Mouse (Mus musculus) MEL (cell line): ENCODE data around the gene Ddx43. TPM values are rescaled to one million over a fixed set of nuclear protein-coding genes. Genes with fewer than 3 reads are reported as not detected.

Experiments used
- DNase-seq: peaks from one replicate; pipeline ENCODE4 v3.0.0; 2011; ENCODE audit warnings: low read depth, low spot score
- H3K27ac ChIP-seq: 2 replicates; pipeline ENCODE4 v1.5.1; 2012; ENCODE audit warnings: low read depth, mild to moderate bottlenecking, control low read depth, low read length, moderate library complexity; ENCODE audit not compliant: control insufficient read depth
- H3K27me3 ChIP-seq, 2 experiments: fragments of 150-350 bp in 1 of 2; sonication (generic) in 1 of 2; 2 replicates each; pipeline ENCODE4 v1.6.1; 2012; ENCODE audit warnings: low read length in 2 of 2, mild to moderate bottlenecking in 2 of 2, improper control_type of control experiment in 1 of 2, moderate library complexity in 1 of 2; ENCODE audit not compliant: insufficient read depth in 2 of 2, control insufficient read depth in 1 of 2
- H3K36me3 ChIP-seq, 2 experiments: 2 replicates each; pipeline ENCODE4 v1.6.1; 2012 to 2014; ENCODE audit warnings: low read length in 2 of 2, improper control_type of control experiment in 1 of 2, inconsistent platforms in 1 of 2, mild to moderate bottlenecking in 1 of 2; ENCODE audit not compliant: insufficient read depth in 2 of 2, control insufficient read depth in 1 of 2
- H3K4me1 ChIP-seq, 2 experiments: fragments of 150-350 bp in 1 of 2; sonication (generic) in 1 of 2; 2 replicates each; pipeline ENCODE4 v1.6.1; 2012; ENCODE audit warnings: low read length in 2 of 2, improper control_type of control experiment in 1 of 2, mild to moderate bottlenecking in 1 of 2; ENCODE audit not compliant: insufficient read depth in 2 of 2, control insufficient read depth in 1 of 2
- H3K4me3 ChIP-seq, 2 experiments: fragments of 150-350 bp in 1 of 2; sonication (generic) in 1 of 2; 2 replicates each; pipeline ENCODE4 v1.5.1; 2012; ENCODE audit warnings: low read depth in 2 of 2, low read length in 2 of 2, mild to moderate bottlenecking in 2 of 2, moderate library complexity in 2 of 2, control low read depth in 1 of 2, improper control_type of control experiment in 1 of 2; ENCODE audit not compliant: control insufficient read depth in 1 of 2, insufficient read depth in 1 of 2
- H3K79me2 ChIP-seq: 2 replicates; pipeline ENCODE4 v1.6.1; 2012; ENCODE audit warnings: mild to moderate bottlenecking, low read length, moderate library complexity; ENCODE audit not compliant: control insufficient read depth, poor library complexity, insufficient read depth
- H3K9ac ChIP-seq: 2 replicates; pipeline ENCODE4 v1.6.1; 2012; ENCODE audit warnings: low read depth, mild to moderate bottlenecking, control low read depth, low read length, moderate library complexity; ENCODE audit not compliant: control insufficient read depth, poor library complexity, severe bottlenecking
- H3K9me3 ChIP-seq: fragments of 150-350 bp; sonication (generic); replicated peaks from 2 replicates; pipeline ENCODE4 v1.6.1; 2012; ENCODE audit warnings: mild to moderate bottlenecking, low read length, improper control_type of control experiment, moderate library complexity; ENCODE audit not compliant: insufficient read depth
- BHLHE40 ChIP-seq: IDR thresholded peaks from 2 replicates; pipeline ENCODE4 v1.6.1; 2012; ENCODE audit warnings: low read depth, mild to moderate bottlenecking, inconsistent platforms, low read length, improper control_type of control experiment, borderline replicate concordance
- E2F4 ChIP-seq: IDR thresholded peaks from 2 replicates; pipeline ENCODE4 v1.6.1; 2011; ENCODE audit warnings: low read depth, low read length, improper control_type of control experiment, borderline replicate concordance
- GATA1 ChIP-seq: IDR thresholded peaks from 2 replicates; pipeline ENCODE4 v1.6.1; 2011; ENCODE audit warnings: low read depth, low read length, improper control_type of control experiment
- MAFK ChIP-seq: IDR thresholded peaks from 2 replicates; pipeline ENCODE4 v1.6.1; 2011; ENCODE audit warnings: low read depth, mild to moderate bottlenecking, low read length, improper control_type of control experiment, borderline replicate concordance
- MAZ ChIP-seq: IDR thresholded peaks from 2 replicates; pipeline ENCODE4 v1.6.1; 2012; ENCODE audit warnings: low read depth, mild to moderate bottlenecking, inconsistent platforms, low read length, improper control_type of control experiment
- MEF2A ChIP-seq: IDR thresholded peaks from 2 replicates; pipeline ENCODE4 v1.6.1; 2014; ENCODE audit warnings: low read depth, mild to moderate bottlenecking, inconsistent platforms, low read length, improper control_type of control experiment; ENCODE audit not compliant: poor library complexity, insufficient replicate concordance, severe bottlenecking; ENCODE audit errors: extremely low read depth
- MYB ChIP-seq: IDR thresholded peaks from 2 replicates; pipeline ENCODE4 v1.6.1; 2011; ENCODE audit warnings: mild to moderate bottlenecking, low read depth, low read length, improper control_type of control experiment
- MYC ChIP-seq: IDR thresholded peaks from 2 replicates; pipeline ENCODE4 v1.6.1; 2011; ENCODE audit warnings: low read depth, mild to moderate bottlenecking, low read length, improper control_type of control experiment, moderate library complexity
- NELFE ChIP-seq: IDR thresholded peaks from 2 replicates; pipeline ENCODE4 v1.6.1; 2011; ENCODE audit warnings: low read depth, low read length, improper control_type of control experiment
- NRF1 ChIP-seq: IDR thresholded peaks from 2 replicates; pipeline ENCODE4 v1.6.1; 2014; ENCODE audit warnings: low read depth, mild to moderate bottlenecking, inconsistent platforms, low read length, improper control_type of control experiment, moderate library complexity; ENCODE audit not compliant: poor library complexity, insufficient read depth, severe bottlenecking
- POLR2A ChIP-seq, 2 experiments: IDR thresholded peaks; 2 replicates each; pipeline ENCODE4 v1.6.1; 2011 to 2012; ENCODE audit warnings: low read length in 2 of 2, mild to moderate bottlenecking in 2 of 2, control low read depth in 1 of 2, improper control_type of control experiment in 1 of 2, low read depth in 1 of 2, moderate library complexity in 1 of 2; ENCODE audit not compliant: control insufficient read depth in 1 of 2, insufficient read depth in 1 of 2, poor library complexity in 1 of 2
- POLR2AphosphoS5 ChIP-seq: IDR thresholded peaks from 2 replicates; pipeline ENCODE4 v1.6.1; 2012; ENCODE audit warnings: low read depth, borderline replicate concordance, mild to moderate bottlenecking, inconsistent platforms, low read length, moderate library complexity, mixed read lengths
- SIN3A ChIP-seq: IDR thresholded peaks from 2 replicates; pipeline ENCODE4 v1.6.1; 2012; ENCODE audit warnings: low read length, improper control_type of control experiment, inconsistent platforms
- TAL1 ChIP-seq: IDR thresholded peaks from 2 replicates; pipeline ENCODE4 v1.6.1; 2012; ENCODE audit warnings: mild to moderate bottlenecking, inconsistent platforms, low read length, moderate library complexity, mixed read lengths
- TCF12 ChIP-seq: IDR thresholded peaks from 2 replicates; pipeline ENCODE4 v1.6.1; 2014; ENCODE audit warnings: low read depth, mild to moderate bottlenecking, inconsistent platforms, low read length, improper control_type of control experiment, moderate library complexity
- UBTF ChIP-seq: IDR thresholded peaks from 2 replicates; pipeline ENCODE4 v1.6.1; 2012; ENCODE audit warnings: low read depth, mild to moderate bottlenecking, inconsistent platforms, low read length, improper control_type of control experiment, moderate library complexity, borderline replicate concordance; ENCODE audit not compliant: insufficient read depth
- ZC3H11A ChIP-seq: IDR thresholded peaks from 2 replicates; pipeline ENCODE4 v1.6.1; 2012; ENCODE audit warnings: low read depth, mild to moderate bottlenecking, inconsistent platforms, low read length, improper control_type of control experiment
- ZKSCAN1 ChIP-seq: IDR thresholded peaks from 2 replicates; pipeline ENCODE4 v1.6.1; 2012; ENCODE audit warnings: low read depth, mild to moderate bottlenecking, inconsistent platforms, low read length, improper control_type of control experiment, moderate library complexity
- ZNF384 ChIP-seq: IDR thresholded peaks from 2 replicates; pipeline ENCODE4 v1.6.1; 2012; ENCODE audit warnings: low read depth, mild to moderate bottlenecking, inconsistent platforms, low read length, improper control_type of control experiment
- polyA plus RNA-seq, 2 experiments: library from polyadenylated mRNA; stranded (reverse) in 1 of 2; unstranded in 1 of 2; fragments of >175 nt in 1 of 2; fragments of >200 nt in 1 of 2; gene quantifications; 2 replicates each; pipeline versions ENCODE4 v1.2.1 to v1.2.4; 2012; ENCODE audit warnings: low replicate concordance in 2 of 2, low read depth in 1 of 2; ENCODE audit not compliant: insufficient read length in 2 of 2, insufficient read depth in 1 of 2, missing spikeins in 1 of 2
- total RNA-seq: library from RNA; depleted of rRNA; stranded (reverse); fragments of 300-350 nt; gene quantifications from 2 replicates; pipeline ENCODE4 v1.2.3, GENCODE M21; 2012

Ddx43 gene
- total and polyA plus RNA-seq, 3 experiments = 5.5 to 7.2 TPM; not detected in 1

- Histone ChIP-seq H3K79me2 (no peaks in the 10 kb centered on the region), H3K4me3 (no peak overlapping the region), H3K27me3 (peaks cover 2 to 13% of the 10 kb centered on the region in 2 experiments; a peak in 3 of 4 replicates), H3K9me3 (no peaks in the 10 kb centered on the region)
- TF ChIP-seq MYC = no peak
- TF ChIP-seq NRF1 = no peak
- TF ChIP-seq POLR2A (IDR thresholded peaks at IDR 0.05; ENCODE audit: control insufficient read depth in 1 of 2, insufficient read depth in 1 of 2, low read depth in 1 of 2, low read length in 2 of 2, poor library complexity in 1 of 2) = no peak
- no peak for TF ChIP-seq E2F4
- no peak for TF ChIP-seq ZC3H11A
- TF ChIP-seq, all 39 proteins: peak for 0
- H3K27ac ChIP-seq = no peak overlapping the region
- H3K9ac ChIP-seq = no peak overlapping the region
- no peaks in the 10 kb centered on the region for H3K4me1 ChIP-seq
- DNase-seq = no peak
- H3K36me3 ChIP-seq = no peaks in the 10 kb centered on the region
Observed at GRCm38 (mm10) chr9:78371441-78371840, 24.1 kb upstream of the Ddx43 start.

DNA sequence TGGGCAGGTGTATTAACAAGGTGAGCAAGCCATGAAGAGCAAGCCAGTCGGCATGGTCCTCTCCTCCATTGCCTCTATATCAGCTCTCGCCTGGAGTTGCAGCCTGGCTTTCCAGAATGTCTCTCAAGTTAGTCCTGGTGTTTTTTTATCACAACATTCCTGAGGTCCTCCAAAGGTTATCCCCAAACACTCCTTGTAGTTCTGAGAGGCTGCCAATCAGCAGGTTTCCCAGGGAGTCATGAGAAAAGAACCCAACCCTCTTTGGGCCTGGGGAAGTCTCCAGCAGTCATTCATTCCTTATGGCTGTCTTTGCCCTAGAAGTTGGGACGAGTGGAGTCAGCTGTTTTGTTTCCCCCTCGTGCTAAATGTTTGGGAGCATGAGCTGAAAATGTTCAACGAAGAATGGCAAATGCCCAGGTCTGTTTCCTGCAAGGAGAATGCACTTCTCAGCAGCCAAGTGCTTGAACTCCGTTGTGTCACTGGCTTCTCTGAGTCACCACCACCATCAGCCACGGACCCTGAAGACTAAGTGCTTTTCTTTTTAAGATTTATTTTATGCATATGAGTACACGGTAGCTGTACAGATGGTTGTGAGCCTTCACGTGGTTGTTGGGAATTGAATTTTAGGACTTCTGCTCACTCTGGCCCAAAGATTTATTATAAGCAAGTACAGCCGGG, 22.6 kb upstream of the Ddx43 start:
- H3K36me3 ChIP-seq = no peaks in the 10 kb centered on the region
- H3K9me3 ChIP-seq = no peaks in the 10 kb centered on the region
- H3K4me1 ChIP-seq = no peaks in the 10 kb centered on the region
- no peak overlapping the region for H3K4me3 ChIP-seq
- DNase-seq = no peak
- no peaks in the 10 kb centered on the region for H3K79me2 ChIP-seq
- no peak overlapping the region for H3K27ac ChIP-seq
- H3K9ac ChIP-seq = no peak overlapping the region
- H3K27me3 ChIP-seq = peaks cover 4 to 13% of the 10 kb centered on the region in 2 experiments; a peak in 3 of 4 replicates
- TF ChIP-seq ZKSCAN1 = no peak
- TF ChIP-seq SIN3A = no peak
- no peak for TF ChIP-seq ZNF384
- no peak for TF ChIP-seq MEF2A
- no peak for TF ChIP-seq TCF12
- TF ChIP-seq GATA1 = no peak
- no peak for TF ChIP-seq POLR2AphosphoS5
- no peak for TF ChIP-seq TAL1

DNA sequence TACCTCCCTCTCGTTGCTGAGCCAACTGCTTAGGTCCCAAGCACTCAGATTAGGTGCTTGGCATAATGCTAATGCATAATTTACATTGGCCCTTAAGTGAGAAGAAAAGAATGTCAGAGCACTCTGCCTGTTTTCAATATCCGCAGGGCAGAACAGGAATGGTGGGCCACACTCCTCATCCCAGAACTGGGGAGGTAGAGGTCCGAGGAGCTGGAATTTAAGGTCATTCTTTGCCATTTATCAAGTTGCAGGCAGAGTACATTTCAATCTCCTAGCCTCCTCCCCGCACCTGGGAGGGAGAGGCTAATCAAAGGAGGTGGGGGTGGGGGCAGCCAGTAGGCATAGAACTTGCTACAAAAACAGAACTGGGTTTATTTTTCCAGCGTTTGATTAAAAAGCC, 21.2 kb upstream of the Ddx43 start:
- Histone ChIP-seq H3K4me3 (no peak overlapping the region), H3K36me3 (no peaks in the 10 kb centered on the region), H3K9ac (no peak overlapping the region), H3K27ac (no peak overlapping the region), H3K4me1 (no peaks in the 10 kb centered on the region), H3K9me3 (no peaks in the 10 kb centered on the region), H3K79me2 (no peaks in the 10 kb centered on the region), H3K27me3 (peaks cover 5 to 10% of the 10 kb centered on the region in 2 experiments)
- DNase-seq = no peak
- no peak for TF ChIP-seq MYB
- no peak for TF ChIP-seq UBTF
- TF ChIP-seq BHLHE40 = no peak
- TF ChIP-seq MAZ = no peak
- no peak for TF ChIP-seq NELFE
- TF ChIP-seq MAFK = no peak
